Mouse (Mus musculus) embryonic facial prominence, embryonic 15.5 days (tissue): ENCODE results near the gene Ccdc130. TPM values are rescaled to one million over a fixed set of nuclear protein-coding genes. Genes with fewer than 3 reads are reported as not detected.
A peak's percentile ranks its signal among the peaks of the same experiment; 100 is the strongest.

Experiments used
- ATAC-seq: fragments of 200-750 bp; cut with Nextera tagmentation; 2 replicates; pipeline ENCODE4 v1.8.0; 2017; ENCODE audit warnings: low read depth, moderate TSS enrichment; ENCODE audit not compliant: insufficient number of reproducible peaks, low FRiP score, low TSS enrichment
- H3K27ac ChIP-seq: fragments of 300-500 bp; sonication (generic); replicated peaks from 2 replicates; pipeline ENCODE4 v1.5.1; 2015; ENCODE audit warnings: mild to moderate bottlenecking, inconsistent platforms
- H3K27me3 ChIP-seq: fragments of 300-500 bp; sonication (generic); 2 replicates; pipeline ENCODE4 v1.6.1; 2015; ENCODE audit warnings: inconsistent platforms
- H3K36me3 ChIP-seq: fragments of 300-500 bp; sonication (generic); 2 replicates; pipeline ENCODE4 v1.6.1; 2015; ENCODE audit warnings: mild to moderate bottlenecking, inconsistent platforms
- H3K4me1 ChIP-seq: fragments of 300-500 bp; sonication (generic); 2 replicates; pipeline ENCODE4 v1.6.1; 2015; ENCODE audit warnings: inconsistent platforms
- H3K4me2 ChIP-seq: fragments of 300-500 bp; sonication (generic); replicated peaks from 2 replicates; pipeline ENCODE4 v1.6.1; 2015; ENCODE audit warnings: mild to moderate bottlenecking, inconsistent platforms
- H3K4me3 ChIP-seq: fragments of 300-500 bp; sonication (generic); replicated peaks from 2 replicates; pipeline ENCODE4 v1.5.1; 2015; ENCODE audit warnings: mild to moderate bottlenecking, inconsistent platforms
- H3K9ac ChIP-seq: fragments of 300-500 bp; sonication (generic); 2 replicates; pipeline ENCODE4 v1.6.1; 2015; ENCODE audit warnings: inconsistent platforms
- H3K9me3 ChIP-seq: fragments of 300-500 bp; sonication (generic); replicated peaks from 2 replicates; pipeline ENCODE4 v1.6.1; 2016; ENCODE audit warnings: inconsistent platforms
- WGBS: fragments of 180-500 bp; shearing (Covaris S2); methylation state at CpG from one replicate; pipeline ENCODE4 v1.1.7; 2015; 5-methylcytosine and 5-hydroxymethylcytosine counted together
- microRNA counts: library from miRNA; unstranded; fragments of <30 nt; microRNA quantifications from one replicate; lab custom pipeline; 2016
- microRNA-seq: library from miRNA; unstranded; fragments of <30 nt; microRNA quantifications from one replicate; pipeline ENCODE4, GENCODE M21; 2016; ENCODE audit warnings: borderline number of aligned reads
- polyA plus RNA-seq: library from polyadenylated mRNA; unstranded; fragments of >200 nt; fragmentation: Nextera tagmentation; extraction: Ambion mirVana; gene quantifications from 2 replicates; pipeline ENCODE4 v1.2.1, GENCODE M21; 2015

Ccdc130 gene
- polyA plus RNA-seq, 1 experiment from 2014 or later: 28.5 TPM

DNA sequence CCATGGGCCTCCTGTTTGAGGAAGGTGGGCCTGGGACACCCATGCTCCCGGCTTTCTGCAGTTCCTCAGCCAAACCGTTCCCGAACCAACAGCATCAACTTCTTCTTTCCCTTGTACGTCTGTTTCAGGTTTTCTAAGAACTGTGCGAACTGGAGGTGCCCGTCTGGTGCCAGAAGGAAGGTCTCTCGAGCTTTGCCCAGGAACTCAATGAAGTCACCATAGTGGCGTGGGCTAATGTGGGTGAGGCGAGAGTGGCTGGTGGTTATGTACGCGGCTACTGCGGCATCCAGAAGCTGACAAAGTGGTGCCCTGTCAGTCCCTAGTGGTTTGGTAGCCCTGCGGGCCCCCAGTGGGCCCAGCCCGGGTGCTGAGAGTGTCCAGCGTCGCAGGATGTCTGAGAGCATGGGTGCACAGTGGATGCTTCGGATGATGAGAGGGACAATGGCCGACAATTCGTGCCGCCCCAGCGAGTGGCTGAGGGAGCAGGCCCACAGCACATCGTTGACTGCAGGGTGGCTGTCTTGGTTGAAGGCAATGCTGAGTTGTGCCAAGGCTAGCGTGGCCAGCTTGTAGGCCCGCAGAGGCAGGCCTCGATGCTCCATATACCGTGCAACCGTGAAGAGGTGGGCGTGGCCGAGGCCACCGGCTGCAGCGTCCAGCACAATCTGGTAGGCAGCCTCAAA is 58.2 kb downstream of the Ccdc130 start:
- WGBS: 92% methylated on average over 31 of the region's 31 CpGs
- H3K36me3 ChIP-seq: peaks cover 86% of the 10 kb centered on the region

DNA sequence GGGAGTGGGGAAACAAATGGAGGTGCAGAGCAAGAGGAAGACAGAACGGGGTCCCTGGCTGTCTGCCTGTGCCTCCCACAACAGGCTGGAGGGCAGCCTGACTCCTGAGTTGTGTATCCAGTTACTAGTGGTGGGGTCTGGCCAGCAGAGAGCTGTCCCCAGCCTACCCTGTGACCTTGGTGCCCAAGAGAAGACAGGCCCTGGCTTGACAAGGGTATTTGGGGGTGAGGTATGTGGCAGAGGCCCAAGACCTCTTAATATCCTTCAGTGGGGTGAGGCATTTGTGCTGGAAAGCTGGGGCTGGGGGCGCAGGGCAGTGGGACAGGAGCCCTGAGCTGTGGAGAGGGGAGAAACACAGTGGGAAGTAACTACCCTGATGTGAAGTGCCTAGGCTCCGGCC is 59.0 kb downstream of the Ccdc130 start:
- H3K36me3 ChIP-seq: peaks cover 78% of the 10 kb centered on the region

More for the DNA sequence above, 58.2 kb downstream of the Ccdc130 start:
- Histone ChIP-seq H3K9ac (no peak overlapping the region), H3K9me3 (no peaks in the 10 kb centered on the region), H3K4me3 (no peak overlapping the region), H3K27me3 (no peaks in the 10 kb centered on the region), H3K4me1 (peaks cover 35% of the 10 kb centered on the region), H3K4me2 (no peak overlapping the region), H3K27ac (no peak overlapping the region)
- ATAC-seq: no peak

DNA sequence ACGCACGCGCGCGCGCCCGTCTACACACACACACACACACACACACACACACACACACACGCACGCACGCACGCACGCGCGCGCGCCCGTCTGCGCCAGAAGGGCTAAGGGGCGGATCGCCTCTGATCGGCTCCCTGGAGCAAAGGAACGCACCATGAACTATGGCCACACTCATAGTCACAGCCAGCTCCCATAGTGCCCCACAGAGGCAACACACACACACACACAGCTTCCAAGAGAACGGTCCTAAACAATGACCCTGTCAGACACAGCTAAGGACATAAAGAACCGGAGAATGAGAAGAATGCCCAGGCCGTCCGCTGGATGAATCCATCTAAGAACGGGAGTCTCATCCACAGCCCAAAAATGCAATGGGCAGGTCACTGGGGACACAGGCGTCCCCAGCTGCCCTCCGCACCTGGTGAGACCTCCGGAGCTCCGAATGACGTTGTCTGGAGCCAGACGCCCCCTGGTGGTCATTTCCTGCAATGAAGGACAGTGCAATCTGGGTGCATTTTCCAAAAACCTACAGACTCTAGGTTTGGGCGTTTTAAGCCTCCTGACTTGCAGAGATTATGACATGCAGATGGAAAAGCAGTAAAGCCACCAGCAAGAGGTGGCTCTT is 59.9 kb downstream of the Ccdc130 start:
- H3K4me2 ChIP-seq: no peak overlapping the region
- H3K27ac ChIP-seq: no peak overlapping the region; the same call in 1 of the 2 replicates
- H3K9ac ChIP-seq: no peak overlapping the region
- peaks cover 50% of the 10 kb centered on the region for H3K4me1 ChIP-seq
- peaks cover 78% of the 10 kb centered on the region for H3K36me3 ChIP-seq
- no peak overlapping the region for H3K4me3 ChIP-seq
- 62% methylated on average over 34 of the region's 34 CpGs for WGBS
- ATAC-seq: no peak
- no peaks in the 10 kb centered on the region for H3K27me3 ChIP-seq
- H3K9me3 ChIP-seq: no peaks in the 10 kb centered on the region

More for the DNA sequence above, 59.0 kb downstream of the Ccdc130 start:
- Histone ChIP-seq H3K27me3 (no peaks in the 10 kb centered on the region), H3K4me1 (peaks cover 40% of the 10 kb centered on the region), H3K9ac (no peak overlapping the region), H3K4me3 (no peak overlapping the region), H3K27ac (no peak overlapping the region), H3K4me2 (no peak overlapping the region), H3K9me3 (no peaks in the 10 kb centered on the region)
- 89% methylated on average over 3 of the region's 3 CpGs for WGBS
- no peak; the same call in 1 of the 2 replicates for ATAC-seq

DNA sequence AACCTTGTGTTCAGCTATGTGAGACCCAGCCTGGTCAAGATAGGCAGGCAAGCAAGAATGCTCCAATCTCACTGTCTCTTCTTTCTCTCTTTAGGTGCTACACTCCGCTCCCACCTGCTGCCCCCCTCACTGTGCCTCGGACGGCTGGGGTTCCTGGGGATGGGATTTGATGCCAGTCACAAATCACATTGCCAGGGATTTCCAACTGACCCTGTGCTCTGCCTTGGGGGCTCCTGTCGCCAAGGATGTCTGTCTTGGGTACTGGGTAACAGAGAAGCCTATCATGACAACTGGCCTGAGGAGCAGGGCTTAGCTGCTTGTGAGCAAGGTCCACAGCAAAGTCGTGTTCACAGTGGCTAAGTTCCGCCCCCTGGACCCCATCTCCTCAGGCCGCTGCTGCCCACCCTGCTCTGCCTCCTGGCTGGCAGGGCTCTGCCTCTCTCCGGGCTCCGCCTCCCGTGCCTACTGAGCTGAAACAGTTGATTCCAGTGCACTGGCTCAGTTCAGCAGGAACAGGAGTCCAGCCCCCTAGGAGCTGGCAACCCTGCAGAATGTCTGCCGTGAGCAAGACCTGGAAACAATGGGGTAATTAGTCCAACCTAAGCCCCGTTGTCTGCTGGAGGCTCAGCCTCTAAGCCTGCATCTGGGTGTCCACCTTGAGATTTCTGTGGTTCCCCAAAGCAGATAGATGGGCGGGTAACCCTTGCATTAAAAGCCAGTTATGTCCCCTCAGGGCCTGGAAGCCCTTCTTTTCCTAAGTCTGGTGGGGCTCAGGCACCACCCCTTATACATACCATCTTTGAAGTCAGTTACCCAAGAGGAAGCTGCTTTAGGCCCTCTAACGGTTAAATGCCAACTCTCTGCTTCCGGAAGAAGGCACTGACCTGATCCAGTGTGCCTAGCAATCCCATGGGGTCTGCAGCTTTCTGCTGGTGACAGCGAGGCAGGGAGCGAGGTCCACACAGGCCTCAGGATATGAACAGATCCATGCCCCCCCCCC is 61.5 kb downstream of the Ccdc130 start:
- Histone ChIP-seq H3K4me3 (no peak overlapping the region), H3K4me1 (peaks cover 65% of the 10 kb centered on the region), H3K27me3 (no peaks in the 10 kb centered on the region), H3K4me2 (no peak overlapping the region), H3K27ac (peak overlapping the region; percentile 81), H3K9ac (no peak overlapping the region), H3K9me3 (no peaks in the 10 kb centered on the region), H3K36me3 (peaks cover 69% of the 10 kb centered on the region)
- ATAC-seq: no peak
- 37% methylated on average over 17 of the region's 17 CpGs for WGBS

DNA sequence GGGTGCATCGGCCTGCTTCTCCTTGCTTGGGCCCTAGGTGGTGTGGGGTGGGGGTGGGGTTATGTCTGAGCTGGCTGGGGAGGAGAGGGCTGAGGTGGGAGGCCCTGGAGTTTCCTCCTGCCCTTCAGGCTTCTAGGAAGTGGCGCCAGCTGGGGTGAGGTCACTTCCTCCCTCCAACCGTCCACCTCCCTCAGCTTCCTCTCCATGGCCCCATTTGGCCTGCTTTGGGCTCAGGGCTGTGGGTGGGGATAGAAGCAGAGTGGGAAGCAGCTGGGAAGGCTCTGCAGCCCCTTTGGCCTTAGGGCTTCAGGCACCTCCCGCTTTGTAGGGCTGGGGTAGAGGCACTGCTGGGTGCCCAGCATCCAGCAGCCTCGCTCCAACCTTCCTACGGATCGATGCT is 62.4 kb downstream of the Ccdc130 start:
- no peak overlapping the region for H3K4me2 ChIP-seq
- WGBS: 52% methylated on average over 7 of the region's 7 CpGs

More for the DNA sequence above, 62.4 kb downstream of the Ccdc130 start:
- H3K9ac ChIP-seq: no peak overlapping the region
- peaks cover 60% of the 10 kb centered on the region for H3K36me3 ChIP-seq
- H3K4me3 ChIP-seq: no peak overlapping the region
- no peaks in the 10 kb centered on the region for H3K27me3 ChIP-seq
- peaks cover 74% of the 10 kb centered on the region for H3K4me1 ChIP-seq
- no peak for ATAC-seq
- H3K27ac ChIP-seq: peak overlapping the region; percentile 81
- no peaks in the 10 kb centered on the region for H3K9me3 ChIP-seq

MicroRNA genes within 50 kb of the gene (microRNA counts, 519-probe panel; counts per million panel counts)
- microRNA mmu-miR-23a (lab: Ali Mortazavi, UCI) (4,064 counts per million, percentile 93 among the panel's probes with 10 or more counts), microRNA mmu-miR-27a (lab: Ali Mortazavi, UCI) (4,264 counts per million, percentile 94 among the panel's probes with 10 or more counts)

Small RNA genes within 50 kb of the gene (microRNA-seq; reads per million reads assigned to microRNA genes)
- 29,697 reads per million, percentile 98 among the genes with 10 or more reads in this experiment for gene Mir23a
- not detected for gene Mir24-2
- 407 reads per million, percentile 70 among the genes with 10 or more reads in this experiment for gene Mir27a
- not detected for gene Mir3074-2

Other genes with a start within 250 kb of the Ccdc130 start
- gene Palm3, start 248.9 kb downstream of the Ccdc130 start, polyA plus RNA-seq: 6.5 and 8.6 TPM in 2 replicates
- gene Il27ra, start 227.8 kb downstream of the Ccdc130 start, polyA plus RNA-seq: 1.4 TPM in 2 replicates
- not detected in 2 replicates for gene Rln3, start 225.4 kb downstream of the Ccdc130 start, polyA plus RNA-seq
- gene Gm10643, start 205.2 kb downstream of the Ccdc130 start, polyA plus RNA-seq: 1.6 and 1.7 TPM in 2 replicates
- 9.8 and 10.2 TPM in 2 replicates for gene Rfx1, start 203.5 kb downstream of the Ccdc130 start, polyA plus RNA-seq
- gene Dcaf15, start 165.6 kb downstream of the Ccdc130 start, polyA plus RNA-seq: 8.0 and 9.4 TPM in 2 replicates
- gene Podnl1, start 144.4 kb downstream of the Ccdc130 start, polyA plus RNA-seq: 2.8 and 3.5 TPM in 2 replicates
- gene Cc2d1a, start 122.4 kb downstream of the Ccdc130 start, polyA plus RNA-seq: 31.8 and 32.8 TPM in 2 replicates
- 1.9 and 2.3 TPM in 2 replicates for gene 4930432K21Rik, start 122.4 kb downstream of the Ccdc130 start, polyA plus RNA-seq
- gene Nanos3, start 85.2 kb downstream of the Ccdc130 start, polyA plus RNA-seq: 3.5 and 4.0 TPM in 2 replicates
- gene Zswim4, start 33.3 kb downstream of the Ccdc130 start, polyA plus RNA-seq: 15.8 and 17.7 TPM in 2 replicates
- gene D8Ertd738e, start 20.7 kb downstream of the Ccdc130 start, polyA plus RNA-seq: 314 and 349 TPM in 2 replicates
- gene Mri1, start 13.1 kb downstream of the Ccdc130 start, polyA plus RNA-seq: 61.2 and 62.6 TPM in 2 replicates
- gene Cacna1a, start 118.1 kb upstream of the Ccdc130 start, polyA plus RNA-seq: 6.7 and 8.0 TPM in 2 replicates